9 mouse cellular contexts compared by ENCODE assay signal in the genomic region with DNA sequence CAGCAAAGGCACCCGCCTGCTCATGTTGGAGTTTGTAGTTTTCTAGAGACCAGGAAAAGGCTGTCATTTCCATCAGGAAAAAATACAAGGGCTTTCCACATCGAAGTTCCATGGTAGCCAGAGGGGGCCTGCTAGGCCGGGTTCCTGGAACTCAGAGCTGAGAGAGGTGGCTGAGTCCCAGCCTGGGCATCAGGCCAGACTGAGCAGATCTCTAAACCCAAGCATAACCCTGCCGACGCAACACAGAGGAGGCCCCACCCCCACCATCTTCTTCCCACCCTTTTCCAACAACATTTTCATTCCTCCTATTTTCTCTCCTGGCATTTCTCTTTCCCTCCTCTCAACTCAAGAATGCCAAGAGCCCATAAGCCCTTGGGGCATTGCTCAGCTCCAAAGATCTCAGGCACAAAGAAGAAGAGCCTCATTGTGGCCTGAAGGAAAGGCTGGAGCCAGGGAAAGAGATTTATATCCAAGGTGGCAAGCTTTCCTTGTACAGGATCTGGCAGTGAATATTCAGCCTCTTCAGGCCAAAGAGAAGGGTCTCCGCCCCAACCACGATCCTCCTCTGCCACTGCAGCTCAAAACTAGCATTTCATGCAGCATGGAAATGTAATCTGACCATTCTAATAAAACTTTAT.
DNase-seq lines count a peak whose midpoint lies in the region; ATAC-seq and TF ChIP-seq lines count a peak whose summit lies in the region.
"Had no signal": no experiment of that assay in that cellular context is flagged by ENCODE, and none has a peak within 500 bp of the region (broad histone marks: within the 10 kb centered on the region; RNA-seq: fewer than 3 reads in every experiment).

No protein-coding gene starts in this region.

- H3K9me3 ChIP-seq in kidney, embryonic 16.5 days (ENCODE audit: low read length): no peaks in the 10 kb centered on the region
- no peaks in the 10 kb centered on the region for H3K9me3 ChIP-seq in embryonic facial prominence, embryonic 15.5 days (replicated peaks)
- H3K9me3 ChIP-seq in lung, postnatal 0 days (ENCODE audit: low read length): no peaks in the 10 kb centered on the region
- H3K9me3 ChIP-seq in liver, embryonic 11.5 days (ENCODE audit: control insufficient read depth, low read length): no peaks in the 10 kb centered on the region

- no peak overlapping the region for H3K4me2 ChIP-seq in kidney, embryonic 16.5 days (replicated peaks; ENCODE audit: low read depth, low read length)
- H3K4me2 ChIP-seq in embryonic facial prominence, embryonic 15.5 days (replicated peaks): no peak overlapping the region
- H3K4me2 ChIP-seq in lung, postnatal 0 days (replicated peaks; ENCODE audit: low read depth, low read length): no peak overlapping the region
- H3K4me2 ChIP-seq in liver, embryonic 11.5 days: no peak overlapping the region

- no peak for TF ChIP-seq EP300 in lung, postnatal 0 days (IDR thresholded peaks at IDR 0.05)

- no peak overlapping the region for H3K9ac ChIP-seq in kidney, embryonic 16.5 days (replicated peaks; ENCODE audit: low read length)
- no peak overlapping the region for H3K9ac ChIP-seq in embryonic facial prominence, embryonic 15.5 days
- no peak overlapping the region for H3K9ac ChIP-seq in lung, postnatal 0 days (replicated peaks; ENCODE audit: low read depth)
- H3K9ac ChIP-seq in liver, embryonic 11.5 days (ENCODE audit: low read depth, low read length): no peak overlapping the region

- H3K4me3 ChIP-seq in kidney, embryonic 16.5 days (ENCODE audit: low read length): no peak overlapping the region
- H3K4me3 ChIP-seq in embryonic facial prominence, embryonic 15.5 days (replicated peaks): no peak overlapping the region
- no peak overlapping the region for H3K4me3 ChIP-seq in lung, postnatal 0 days (ENCODE audit: low read depth, low read length)
- no peak overlapping the region for H3K4me3 ChIP-seq in liver, embryonic 11.5 days (ENCODE audit: low read depth, low read length)
- H3K4me3 ChIP-seq: erythroblast, embryonic 14.5 days had no signal

- no peaks in the 10 kb centered on the region for H3K27me3 ChIP-seq in kidney, embryonic 16.5 days (ENCODE audit: insufficient read depth, low read length)
- H3K27me3 ChIP-seq in embryonic facial prominence, embryonic 15.5 days: no peaks in the 10 kb centered on the region
- no peaks in the 10 kb centered on the region for H3K27me3 ChIP-seq in lung, postnatal 0 days (replicated peaks; ENCODE audit: insufficient read depth, low read length)
- H3K27me3 ChIP-seq in liver, embryonic 11.5 days (replicated peaks; ENCODE audit: control insufficient read depth, insufficient read depth, low read length): no peaks in the 10 kb centered on the region

- H3K27ac ChIP-seq in kidney, embryonic 16.5 days (ENCODE audit: low read length): no peak overlapping the region
- peak overlapping the region; percentile 48 for H3K27ac ChIP-seq in embryonic facial prominence, embryonic 15.5 days (replicated peaks)
- H3K27ac ChIP-seq in lung, postnatal 0 days (ENCODE audit: low read length): no peak overlapping the region
- no peak overlapping the region for H3K27ac ChIP-seq in liver, embryonic 11.5 days (ENCODE audit: low read depth, low read length)

- 59% methylated on average over 7 of the region's 7 CpGs for WGBS in kidney, embryonic 16.5 days
- 49% methylated on average over 7 of the region's 7 CpGs for WGBS in embryonic facial prominence, embryonic 15.5 days
- 51% methylated on average over 7 of the region's 7 CpGs for WGBS in lung, postnatal 0 days
- 82% methylated on average over 7 of the region's 7 CpGs for WGBS in liver, embryonic 11.5 days

- H3K36me3 ChIP-seq in kidney, embryonic 16.5 days (ENCODE audit: insufficient read depth, low read length): no peaks in the 10 kb centered on the region
- no peaks in the 10 kb centered on the region for H3K36me3 ChIP-seq in embryonic facial prominence, embryonic 15.5 days
- no peaks in the 10 kb centered on the region for H3K36me3 ChIP-seq in lung, postnatal 0 days (ENCODE audit: insufficient read depth, low read length)
- no peaks in the 10 kb centered on the region for H3K36me3 ChIP-seq in liver, embryonic 11.5 days (ENCODE audit: control insufficient read depth, insufficient read depth, low read length)

- H3K4me1 ChIP-seq in kidney, embryonic 16.5 days (ENCODE audit: insufficient read depth, low read length): peaks cover 10% of the 10 kb centered on the region; the same call in 1 of the 2 replicates
- peaks cover 21% of the 10 kb centered on the region; the same call in 1 of the 2 replicates for H3K4me1 ChIP-seq in embryonic facial prominence, embryonic 15.5 days
- no peaks in the 10 kb centered on the region; the same call in 1 of the 2 replicates for H3K4me1 ChIP-seq in lung, postnatal 0 days (ENCODE audit: insufficient read depth, low read depth, low read length)
- H3K4me1 ChIP-seq in liver, embryonic 11.5 days (replicated peaks; ENCODE audit: control insufficient read depth, insufficient read depth, low read length): no peaks in the 10 kb centered on the region

- no peak for ATAC-seq in kidney, embryonic 16.5 days (ENCODE audit: low FRiP score, low TSS enrichment)
- no peak for ATAC-seq in embryonic facial prominence, embryonic 15.5 days (ENCODE audit: insufficient number of reproducible peaks, low FRiP score, low TSS enrichment, low read depth)
- ATAC-seq in lung, postnatal 0 days: peak; percentile 41; the same call in 1 of the 2 replicates
- no peak for ATAC-seq in monocyte, adult 5-6 weeks (replicated peaks; ENCODE audit: insufficient number of reproducible peaks, low FRiP score, low TSS enrichment, poor library complexity, severe bottlenecking)
- ATAC-seq in liver, embryonic 11.5 days (replicated peaks; ENCODE audit: low FRiP score): no peak

- peak; percentile 35 for DNase-seq in kidney, adult 18-20 months
- peak; percentile 70 to 84 for DNase-seq in gastrocnemius, postnatal 4 days (ENCODE audit: low spot score in 2 of 2)
- DNase-seq in lung, postnatal 0 days (ENCODE audit: low spot score): peak; percentile 38
- DNase-seq in c-Kit-positive CD71-positive TER-119-positive erythroid progenitor cells, embryonic 14.5 days (ENCODE audit: low spot score): no peak
- DNase-seq in liver, embryonic 11.5 days (ENCODE audit: low spot score): no peak

- TF ChIP-seq CTCF in lung, postnatal 0 days (IDR thresholded peaks at IDR 0.05): no peak

Comparison
In these comparisons a context has a peak if more than half of its experiments do, and no peak if none do; other contexts are left out.
1. DNase-seq: peak in kidney, adult 18-20 months (single experiment), gastrocnemius, postnatal 4 days (2 of 2) and lung, postnatal 0 days (single experiment); none in c-Kit-positive CD71-positive TER-119-positive erythroid progenitor cells, embryonic 14.5 days (single experiment) and liver, embryonic 11.5 days (single experiment).